Mouse (Mus musculus) Patski (cell line): ENCODE results near the gene Dcps. TPM values are rescaled to one million over a fixed set of nuclear protein-coding genes. Genes with fewer than 3 reads are reported as not detected.

Experiments
- ATAC-seq: fragments of 100-300 bp; one replicate; pipeline ENCODE4 v1.8.0; 2021
- CTCF ChIA-PET: fragments of 350-600 bp; sonication (Branson Sonifier 250); formaldehyde crosslinking; loops from one replicate; lab custom pipeline; 2022; ENCODE audit warnings: inconsistent platforms; lab: Charles Lee
- POLR2A ChIA-PET: fragments of 350-600 bp; sonication (Branson Sonifier 250); formaldehyde crosslinking; loops from one replicate; lab custom pipeline; 2022; ENCODE audit warnings: antibody characterized with exemption, inconsistent platforms; lab: Charles Lee
- DNase-seq: peaks from one replicate; pipeline ENCODE4 v3.0.0-alpha.2; 2011; ENCODE audit warnings: low read depth, low spot score
- H3K27me3 ChIP-seq: fragments of 371-371 bp; one replicate; pipeline ENCODE4 v1.5.1; 2021
- CTCF ChIP-seq: fragments of 100-300 bp; IDR thresholded peaks from one replicate; pipeline ENCODE4 v1.5.1; 2021
- in situ Hi-C: fragments of 300-500 bp; cut with MboI; formaldehyde crosslinking; loops from 3 replicates; pipeline ENCODE4 v1.11.1; 2018; ENCODE audit warnings: low pct_unique_long_range_greater_than_20kb, mixed read lengths
- polyA plus RNA-seq: library from polyadenylated mRNA; unstranded; gene quantifications from one replicate; pipeline ENCODE4 v1.2.3, GENCODE M21; 2021

The Dcps gene
- polyA plus RNA-seq: 58.1 TPM

DNA sequence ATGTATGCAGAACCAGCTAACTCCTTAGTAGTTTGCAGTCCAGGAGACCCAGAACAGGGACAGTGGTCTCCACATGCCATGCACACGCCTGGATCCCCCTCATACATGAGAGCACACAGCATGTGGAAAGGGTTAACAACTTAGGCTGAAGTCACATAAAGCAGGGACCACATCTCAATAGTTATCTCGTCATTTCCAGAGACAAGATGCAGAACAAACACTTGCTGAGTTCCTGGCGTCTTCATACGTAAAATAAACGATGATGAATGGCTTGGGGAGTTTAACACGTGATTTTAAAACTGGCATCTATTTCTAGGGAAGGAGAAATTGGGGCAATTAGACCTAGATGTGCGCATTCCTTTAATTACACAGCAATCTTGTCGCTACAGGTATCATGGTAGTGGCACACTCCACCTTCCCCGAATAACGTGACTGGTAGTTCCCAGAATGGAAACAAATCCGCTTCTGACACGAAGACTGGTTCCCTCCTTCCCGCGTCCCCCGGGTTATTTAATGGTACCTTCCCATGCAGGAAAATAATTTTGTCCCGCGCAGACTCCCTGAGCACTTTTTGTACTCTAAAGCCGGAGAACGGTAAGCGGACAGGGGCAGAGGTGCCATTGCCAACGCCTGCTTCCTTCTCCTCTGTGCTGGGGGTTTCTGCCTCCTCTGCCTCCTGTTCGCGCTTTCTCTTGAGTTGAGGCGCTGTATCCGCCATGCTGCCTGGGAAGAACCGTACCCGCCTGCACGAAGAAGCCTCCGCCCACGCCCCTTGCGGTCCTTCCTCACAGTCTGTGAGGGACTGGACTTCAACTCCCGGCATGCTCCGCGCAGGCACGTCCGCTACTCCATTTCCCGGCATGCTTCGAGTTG is at the start of gene Dcps:
Gene Dcps, minus strand, starts transcription at position 811 of the 873 bp plus-strand sequence.
- ChIA-PET CTCF (no interaction called here), POLR2A (interaction anchor here (1.0 kb wide), 1 partner anchor 58 kb away, joined by 7 read pairs; no protein-coding TSS in a partner anchor)
- ATAC-seq (peak; percentile 97), DNase-seq (peak; percentile 85)
- no peak for TF ChIP-seq CTCF
- no peaks in the 10 kb centered on the region for H3K27me3 ChIP-seq
- in situ Hi-C loops: no loop called here

DNA sequence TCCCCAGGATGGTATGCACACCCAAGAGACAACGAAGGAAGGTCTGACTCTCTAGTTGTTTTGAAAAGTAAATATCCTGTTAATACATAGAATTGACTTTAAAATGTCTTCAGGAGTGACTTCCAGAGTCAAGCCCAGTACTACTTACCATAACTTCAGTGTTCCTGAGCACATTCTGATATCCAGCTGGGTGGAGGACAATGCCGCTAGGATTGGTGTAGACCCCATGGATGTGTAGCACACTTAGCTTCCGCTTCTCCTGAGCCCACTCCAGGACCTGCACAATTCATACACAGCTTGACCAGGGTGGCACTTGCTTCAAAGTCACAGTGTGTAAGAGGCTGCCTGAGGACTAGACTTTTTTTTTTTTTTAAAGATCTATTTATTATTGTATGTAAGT is 47.6 kb upstream of the Dcps start:
- CTCF ChIA-PET: no interaction called here

DNA sequence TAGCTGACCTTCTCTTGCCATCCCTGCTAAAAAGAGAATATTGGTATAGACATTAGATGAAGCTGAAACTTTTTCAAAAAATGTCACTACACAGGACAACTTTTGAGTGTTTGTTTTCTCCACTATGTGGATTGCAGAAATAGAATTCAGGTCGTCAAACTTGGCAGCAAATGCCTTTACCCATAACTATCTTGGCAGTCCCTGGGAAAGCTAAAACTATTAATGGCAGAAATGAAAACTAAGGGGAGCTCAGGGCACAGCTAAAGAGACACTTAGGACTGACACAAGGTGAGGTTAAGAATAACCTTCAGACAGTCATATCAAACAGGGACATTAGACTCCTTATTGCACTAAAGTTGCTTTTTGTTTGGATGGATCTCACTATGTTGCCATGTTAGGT is 42.1 kb upstream of the Dcps start:
- ChIA-PET CTCF (interaction anchor here (1.3 to 1.4 kb wide), 3 partner anchors 9 to 316 kb away, joined by 4 read pairs; no protein-coding TSS in a partner anchor), POLR2A (no interaction called here)
- TF ChIP-seq CTCF: no peak
- no peak for DNase-seq
- H3K27me3 ChIP-seq: no peaks in the 10 kb centered on the region
- ATAC-seq: no peak
- in situ Hi-C loops: no loop called here

More for the DNA sequence above, 47.6 kb upstream of the Dcps start:
- ATAC-seq (no peak), DNase-seq (no peak)
- POLR2A ChIA-PET: no interaction called here
- H3K27me3 ChIP-seq: no peaks in the 10 kb centered on the region
- TF ChIP-seq CTCF: no peak
- in situ Hi-C loops: no loop called here

DNA sequence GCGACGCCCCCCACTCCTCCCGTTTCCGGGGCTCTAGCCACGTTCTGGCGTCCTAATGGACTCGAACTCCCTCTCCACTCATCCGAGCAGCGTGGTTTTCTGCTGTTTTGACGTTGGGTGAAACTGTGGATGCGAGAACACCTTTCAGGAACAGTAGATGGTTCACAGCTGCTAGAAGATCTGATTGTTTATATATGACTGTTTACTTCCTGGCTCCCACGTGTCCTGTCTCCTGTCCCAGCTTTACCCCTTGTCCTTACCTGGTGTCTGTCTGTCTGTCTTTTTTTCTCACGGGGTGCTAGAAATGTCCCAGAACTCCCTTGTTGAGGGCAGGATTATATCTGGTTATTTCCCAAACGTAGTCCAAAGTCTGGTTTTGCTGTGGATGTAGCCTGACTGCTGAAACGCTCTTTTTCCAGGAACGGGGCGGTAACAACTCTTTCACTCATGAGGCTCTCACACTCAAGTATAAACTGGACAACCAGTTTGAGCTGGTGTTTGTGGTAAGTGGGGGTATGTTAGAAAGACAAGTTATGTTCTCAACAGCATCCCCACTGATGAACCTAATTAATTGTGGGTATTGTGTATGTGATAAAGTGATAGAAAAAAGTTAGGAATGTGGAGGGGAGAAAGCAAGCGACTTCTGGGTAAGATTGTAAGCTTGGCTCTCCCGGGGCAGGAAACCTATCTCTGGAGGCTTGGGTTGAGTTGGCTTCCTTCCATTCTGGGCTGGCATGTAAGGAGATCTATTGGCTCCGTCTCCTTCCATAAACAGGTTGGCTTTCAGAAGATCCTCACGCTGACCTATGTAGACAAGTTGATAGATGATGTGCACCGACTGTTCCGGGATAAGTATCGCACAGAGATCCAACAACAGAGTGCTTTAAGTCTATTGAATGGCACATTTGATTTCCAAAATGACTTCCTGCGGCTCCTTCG is 36.0 kb upstream of the Dcps start:
- TF ChIP-seq CTCF: no peak
- H3K27me3 ChIP-seq: no peaks in the 10 kb centered on the region
- ChIA-PET POLR2A (interaction anchor here (3.5 kb wide), 1 partner anchor 11 kb away, joined by 21 read pairs; the partner anchor contains the start of genes Srpr and Tirap), CTCF (interaction anchor here (2.4 kb wide), 1 partner anchor 12 kb away, joined by 8 read pairs; the partner anchor contains the start of genes Srpr and Tirap)
- ATAC-seq (peak; percentile 24), DNase-seq (peak; percentile 2)
- in situ Hi-C loops: no loop called here

DNA sequence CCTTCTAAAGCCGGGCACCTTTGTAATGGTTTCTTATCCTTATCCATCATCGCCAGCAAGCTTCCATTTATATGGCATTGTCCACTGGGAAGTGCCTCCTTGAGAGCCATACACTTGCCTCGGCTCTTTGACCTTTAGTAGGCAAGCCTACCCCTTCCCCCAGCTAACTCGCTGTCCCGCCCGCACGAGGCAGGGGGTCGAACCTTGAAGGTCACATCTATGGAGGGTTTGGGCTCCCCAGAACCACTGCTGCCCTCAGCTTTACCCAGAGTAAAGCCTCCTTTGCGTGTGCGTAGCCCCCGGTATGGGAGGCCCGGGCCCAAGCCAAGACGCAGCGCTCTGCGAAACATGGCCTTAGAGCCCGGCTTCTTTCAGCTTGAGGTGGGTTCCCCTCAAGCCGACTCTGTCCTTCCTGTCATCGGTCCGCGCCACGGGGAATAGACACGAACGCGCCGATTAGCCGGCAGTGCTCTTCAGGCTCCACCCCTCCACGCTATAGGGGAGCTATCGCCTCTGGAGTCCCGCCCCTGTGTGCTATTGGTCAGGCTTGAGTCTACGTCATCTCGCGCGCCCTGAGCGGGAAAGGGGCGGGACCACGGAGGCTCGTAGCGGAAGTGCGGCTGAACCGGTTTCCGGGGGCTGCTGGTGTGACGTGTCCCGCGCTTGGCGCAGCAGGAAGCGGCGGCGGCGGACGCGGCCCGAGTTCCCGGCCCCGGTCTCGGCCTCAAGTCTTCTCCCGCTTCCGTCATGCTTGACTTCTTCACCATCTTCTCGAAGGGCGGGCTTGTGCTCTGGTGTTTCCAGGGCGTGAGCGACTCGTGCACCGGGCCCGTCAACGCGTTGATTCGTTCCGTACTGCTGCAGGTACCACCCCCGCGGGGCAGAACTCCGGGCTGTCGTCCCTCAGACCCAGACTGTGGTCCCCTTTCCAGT is 34.9 kb upstream of the Dcps start, which contains the start of gene Foxred1:
Gene Foxred1, minus strand, starts transcription at position 514 of the 933 bp plus-strand sequence.
- peak; percentile 96 for ATAC-seq
- ChIA-PET CTCF (interaction anchor here (1.2 kb wide), 1 partner anchor 11 kb away, joined by 9 read pairs; the partner anchor contains the start of genes Srpr and Tirap), POLR2A (interaction anchor here (1.0 to 3.5 kb wide), 2 partner anchors 10 to 54 kb away, joined by 3 to 21 read pairs; partner anchors contain the start of genes Srpr and Tirap)
- DNase-seq: peak; percentile 83
- in situ Hi-C loops: no loop called here
- TF ChIP-seq CTCF: no peak
- no peaks in the 10 kb centered on the region for H3K27me3 ChIP-seq

DNA sequence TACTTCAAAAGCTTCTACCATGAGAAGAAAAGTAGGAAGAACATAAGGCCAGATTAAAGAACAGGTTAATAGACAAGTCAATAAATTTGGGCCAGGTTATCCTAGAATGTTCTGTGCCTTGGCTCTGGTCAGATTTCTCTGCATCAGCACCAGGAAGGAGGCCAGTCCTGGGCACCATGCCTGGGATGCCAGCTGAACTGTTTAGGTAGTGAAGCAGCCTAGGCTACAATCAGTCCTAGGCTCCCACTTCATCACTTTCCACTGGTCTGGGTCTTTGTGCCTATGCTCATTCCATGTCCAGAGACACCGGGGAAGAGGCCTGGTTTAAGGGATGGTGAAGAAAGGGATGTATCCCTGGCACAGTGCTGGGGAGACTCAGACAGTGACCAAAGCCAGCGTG is 28.6 kb upstream of the Dcps start:
- POLR2A ChIA-PET: no interaction called here
- CTCF ChIA-PET: no interaction called here
- TF ChIP-seq CTCF: no peak
- in situ Hi-C loops: no loop called here
- ATAC-seq: no peak
- H3K27me3 ChIP-seq: no peaks in the 10 kb centered on the region
- DNase-seq: no peak

DNA sequence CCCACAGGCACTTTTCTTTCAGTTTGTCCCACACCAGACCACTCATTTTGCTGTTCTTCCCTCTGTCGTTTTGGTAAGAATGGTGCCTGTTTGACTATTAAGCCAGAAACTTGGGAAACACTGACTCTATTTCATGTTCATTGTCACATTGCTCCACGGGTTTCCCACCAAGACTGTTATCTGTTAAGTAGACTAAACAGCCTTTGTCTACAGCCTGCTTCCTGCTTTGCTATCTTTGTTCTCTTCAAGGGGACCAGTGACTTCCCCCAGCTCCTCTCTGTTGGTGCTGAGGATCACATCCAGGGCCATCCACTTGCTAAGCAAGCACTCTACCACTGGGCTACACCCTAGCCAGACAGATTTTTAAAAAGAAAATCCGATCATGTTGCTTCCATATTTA is 27.7 kb upstream of the Dcps start:
- ChIA-PET POLR2A (interaction anchor here (0.7 kb wide), 1 partner anchor 84 kb away, joined by 3 read pairs; no protein-coding TSS in a partner anchor), CTCF (no interaction called here)
- H3K27me3 ChIP-seq: no peaks in the 10 kb centered on the region
- no peak for ATAC-seq
- in situ Hi-C loops: no loop called here
- DNase-seq: no peak
- no peak for TF ChIP-seq CTCF

DNA sequence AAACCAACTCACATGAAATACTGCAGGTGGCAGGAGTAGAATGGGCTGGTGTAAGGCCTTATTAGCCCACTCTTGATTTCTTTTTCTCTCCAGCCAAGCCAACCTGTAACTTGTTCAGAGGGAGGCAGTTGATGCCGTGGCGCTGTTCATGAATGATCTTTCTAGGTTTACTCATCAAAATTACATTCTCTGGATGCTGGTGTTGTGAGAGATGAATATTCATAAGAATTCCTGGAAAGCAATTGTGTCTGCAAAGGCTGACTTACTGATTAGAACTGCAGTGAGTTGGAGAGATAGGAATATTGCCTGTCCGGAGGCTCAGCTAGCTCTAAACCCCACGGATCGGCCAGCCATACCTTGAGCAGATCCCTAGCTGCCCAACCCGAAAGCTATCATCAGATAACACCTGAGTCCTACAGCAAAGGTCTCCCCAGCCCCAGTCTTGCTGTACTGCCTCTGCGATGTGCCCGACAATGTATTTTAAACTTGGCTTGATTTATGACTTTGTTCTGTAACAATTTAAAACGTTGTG is 24.7 kb upstream of the Dcps start:
- CTCF ChIA-PET: interaction anchor here (1.1 to 1.9 kb wide), 7 partner anchors 8 to 70 kb away, joined by 4 to 8 read pairs (median 6); no protein-coding TSS in a partner anchor
- in situ Hi-C loops: no loop called here
- no peak for ATAC-seq

More for the DNA sequence above, 24.7 kb upstream of the Dcps start:
- no peak for DNase-seq
- TF ChIP-seq CTCF: no peak
- POLR2A ChIA-PET: interaction anchor here (2.9 kb wide), 1 partner anchor 10 kb away, joined by 21 read pairs; the partner anchor contains the start of gene Foxred1
- no peaks in the 10 kb centered on the region for H3K27me3 ChIP-seq
